Mouse (Mus musculus): ENCODE data around the gene Nuak1.

The Nuak1 gene

GRCm38 (mm10) chr10:84381276-84381798 lies 59.1 kb downstream of the Nuak1 start:
- 52% methylated on average over 2 of the region's 2 CpGs for WGBS

DNA sequence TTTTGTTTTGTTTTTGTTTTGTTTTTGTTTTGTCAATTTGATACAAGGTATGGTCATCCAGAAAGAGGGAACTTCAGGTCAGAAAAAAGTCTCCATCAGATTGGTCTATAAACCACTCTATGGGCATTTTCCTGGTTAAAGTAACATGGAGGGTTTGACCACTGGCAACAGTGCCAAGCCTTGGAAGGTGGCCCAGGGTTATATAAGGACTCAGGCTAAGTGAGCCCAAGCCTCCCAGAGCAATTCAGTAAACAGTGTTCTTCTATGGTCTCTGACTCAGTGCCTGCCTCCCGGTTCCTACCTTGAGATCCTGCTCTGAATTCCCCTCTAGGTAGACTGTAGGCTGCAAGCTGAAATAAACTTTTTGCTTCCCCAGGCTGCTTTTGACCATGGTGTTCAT lies 61.0 kb downstream of the Nuak1 start:
- 79% methylated on average over 1 of the region's 1 CpGs for WGBS

DNA sequence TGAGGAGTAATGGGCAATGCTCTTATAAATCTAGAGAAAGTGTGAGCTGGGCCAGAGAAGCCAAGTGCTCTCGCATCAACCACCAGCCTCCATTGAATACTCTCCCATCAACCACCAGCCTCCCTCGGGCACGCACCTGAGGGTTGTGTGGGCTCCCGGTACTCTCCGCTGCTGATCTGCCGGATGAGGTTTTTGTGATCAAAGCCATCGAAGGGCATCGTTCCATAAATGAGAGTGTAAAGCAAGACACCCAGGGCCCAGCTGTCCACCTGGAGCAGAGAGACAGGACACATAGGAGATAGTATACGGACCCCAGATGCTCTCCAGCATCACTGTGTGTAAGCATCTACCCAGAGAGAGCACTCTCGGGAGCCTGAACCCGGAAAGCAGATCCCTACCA lies 62.4 kb downstream of the Nuak1 start:
- 82% methylated on average over 11 of the region's 11 CpGs for WGBS

- WGBS, result 92% methylated on average over 5 of the region's 5 CpGs
Observed at GRCm38 (mm10) chr10:84376346-84376745, 64.1 kb downstream of the Nuak1 start.

DNA sequence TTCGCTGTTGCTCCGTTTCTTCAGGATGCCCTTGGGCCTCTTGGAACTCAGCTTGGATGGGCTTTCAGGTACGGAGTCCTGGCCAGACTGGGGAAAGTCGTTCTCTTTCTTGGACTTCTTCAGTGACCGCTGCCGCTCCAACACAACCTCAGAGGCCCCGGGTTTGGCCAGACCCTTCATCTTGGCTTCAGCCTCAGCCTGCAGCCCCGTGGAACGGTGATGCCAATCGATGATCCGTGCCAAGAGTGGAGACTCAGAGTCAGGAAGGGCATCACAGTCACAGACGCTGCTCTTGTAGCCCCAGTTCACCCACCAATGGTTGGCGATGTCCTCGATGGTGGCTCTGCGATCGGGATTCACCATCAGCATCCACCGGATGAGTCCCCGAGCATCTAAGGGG lies 65.4 kb downstream of the Nuak1 start:
- whole genome bisulfite sequencing, result 94% methylated on average over 18 of the region's 18 CpGs

- 84% methylated on average over 2 of the region's 2 CpGs for WGBS
Observed at GRCm38 (mm10) chr10:84373476-84373875, 66.9 kb downstream of the Nuak1 start.

DNA sequence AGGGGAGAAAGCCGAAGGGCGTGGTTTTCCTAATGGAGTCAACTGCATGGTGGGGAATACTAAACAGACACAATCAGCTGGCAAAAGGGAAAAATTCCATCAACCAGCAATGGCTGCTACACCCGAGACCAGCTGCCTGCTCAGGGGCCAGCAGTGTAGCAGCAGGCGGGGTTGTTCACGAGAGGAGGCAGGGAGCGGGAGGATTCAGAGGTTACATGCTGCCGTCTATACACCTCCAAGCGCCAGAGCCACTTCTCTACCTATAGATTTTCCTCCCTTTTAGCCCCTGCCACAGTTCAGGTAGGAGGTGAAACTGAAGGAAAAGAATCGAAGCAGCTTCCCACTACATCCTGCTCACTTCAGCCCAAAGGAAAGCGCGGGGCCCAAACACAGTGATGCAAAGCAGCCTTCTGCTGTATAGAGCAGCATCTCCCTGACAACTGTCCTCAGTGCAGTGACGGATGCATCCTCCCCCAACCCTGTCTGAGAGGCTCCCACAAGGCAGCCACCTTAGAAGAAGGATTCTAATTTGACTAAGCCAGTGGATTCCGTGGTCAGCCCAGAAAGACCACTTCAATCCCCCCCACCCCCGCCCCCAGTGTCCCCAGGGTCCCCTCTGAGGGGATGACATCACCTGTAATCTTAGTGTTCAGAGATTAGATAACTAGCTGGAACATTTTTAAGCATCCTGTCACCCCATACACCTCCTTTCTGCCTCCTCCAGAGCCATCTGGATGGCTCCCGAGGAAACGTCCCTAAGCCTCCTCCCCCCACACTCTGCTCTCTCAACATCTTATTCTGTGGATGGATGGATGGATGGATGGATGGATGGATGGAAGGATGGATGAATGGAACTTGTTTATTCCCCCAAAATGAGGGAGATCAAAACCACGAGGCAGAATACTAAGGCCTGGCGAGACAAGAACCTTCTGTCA lies 68.0 kb downstream of the Nuak1 start:
- 40% methylated on average over 18 of the region's 18 CpGs for WGBS

DNA sequence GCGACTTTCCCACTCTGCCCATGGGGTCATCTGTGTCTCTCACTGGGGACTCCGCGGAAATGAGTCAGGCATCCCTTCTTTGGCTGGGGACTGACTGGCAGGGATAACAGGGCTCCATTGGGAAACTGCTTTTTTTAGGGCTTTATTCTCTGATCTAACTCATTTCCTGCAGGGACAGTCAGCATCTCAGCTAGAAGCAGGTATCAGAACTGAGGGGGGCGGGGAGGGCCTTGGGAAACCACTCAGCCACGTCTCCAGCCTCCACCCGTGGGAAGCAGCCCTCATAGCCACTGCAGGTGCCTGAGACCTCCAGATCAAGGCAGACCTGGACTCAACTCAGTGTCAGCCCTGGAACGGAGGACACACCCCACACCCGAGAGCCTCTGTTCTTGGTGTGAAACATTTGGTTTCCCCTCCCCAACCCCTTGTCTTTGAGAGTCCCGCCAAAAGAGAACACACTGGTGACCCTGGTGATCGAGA lies 68.7 kb downstream of the Nuak1 start:
- WGBS, result 40% methylated on average over 10 of the region's 10 CpGs

GRCm38 (mm10) chr10:84371230-84371629 lies 69.2 kb downstream of the Nuak1 start:
- WGBS, result 60% methylated on average over 4 of the region's 4 CpGs

- WGBS, result 89% methylated on average over 11 of the region's 11 CpGs
Observed at GRCm38 (mm10) chr10:84369646-84370314, 70.6 kb downstream of the Nuak1 start.

- WGBS, result 88% methylated on average over 3 of the region's 3 CpGs
Observed at GRCm38 (mm10) chr10:84368185-84368584, 72.2 kb downstream of the Nuak1 start.

GRCm38 (mm10) chr10:84365166-84365865 lies 75.1 kb downstream of the Nuak1 start:
- 65% methylated on average over 7 of the region's 7 CpGs for WGBS

- 84% methylated on average over 7 of the region's 7 CpGs for WGBS
Observed at GRCm38 (mm10) chr10:84363833-84364232, 76.6 kb downstream of the Nuak1 start.

- WGBS, result 96% methylated on average over 4 of the region's 4 CpGs
Observed at GRCm38 (mm10) chr10:84360953-84361352, 79.4 kb downstream of the Nuak1 start.

GRCm38 (mm10) chr10:84360391-84360790 lies 80.0 kb downstream of the Nuak1 start:
- WGBS, result 79% methylated on average over 9 of the region's 9 CpGs

GRCm38 (mm10) chr10:84358738-84359120 lies 81.7 kb downstream of the Nuak1 start:
- 59% methylated on average over 4 of the region's 4 CpGs for WGBS

DNA sequence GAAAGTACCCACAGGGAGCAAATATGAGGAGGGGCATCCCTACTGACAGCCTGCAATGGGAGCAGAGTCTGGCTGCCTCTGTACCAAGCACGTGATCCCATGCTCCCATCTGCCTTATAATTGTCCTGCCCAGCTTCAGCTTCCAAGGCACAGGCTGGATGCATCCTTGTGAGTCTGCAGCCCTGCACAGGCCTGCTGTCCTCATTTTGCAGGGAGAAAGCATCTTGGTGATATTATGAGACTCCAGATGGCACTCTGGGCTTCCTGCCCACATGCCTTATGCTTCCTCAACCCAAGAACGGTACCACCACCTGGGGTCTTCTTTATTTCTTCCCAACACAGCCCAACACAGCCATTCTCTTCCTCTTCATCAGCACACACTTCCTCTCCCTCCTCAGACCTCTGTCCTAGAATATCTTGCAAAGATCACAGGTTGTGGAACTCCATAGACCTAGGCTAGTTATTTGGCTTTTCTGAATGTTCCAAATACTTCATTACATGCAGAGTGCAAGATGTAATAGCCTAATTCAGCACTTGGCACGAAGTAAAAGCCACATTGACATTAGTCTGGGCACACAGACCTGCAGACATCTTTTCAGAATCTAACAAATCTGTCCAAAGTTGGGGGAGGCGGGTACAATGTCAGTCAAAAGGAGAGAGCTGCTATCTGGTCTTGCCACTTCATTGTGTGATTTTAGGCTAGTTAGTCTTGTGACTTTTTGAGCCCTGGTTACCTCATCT lies 82.2 kb downstream of the Nuak1 start:
- 22% methylated on average over 4 of the region's 4 CpGs for WGBS

GRCm38 (mm10) chr10:84357593-84357992 lies 82.8 kb downstream of the Nuak1 start:
- WGBS, result 49% methylated on average over 4 of the region's 4 CpGs

DNA sequence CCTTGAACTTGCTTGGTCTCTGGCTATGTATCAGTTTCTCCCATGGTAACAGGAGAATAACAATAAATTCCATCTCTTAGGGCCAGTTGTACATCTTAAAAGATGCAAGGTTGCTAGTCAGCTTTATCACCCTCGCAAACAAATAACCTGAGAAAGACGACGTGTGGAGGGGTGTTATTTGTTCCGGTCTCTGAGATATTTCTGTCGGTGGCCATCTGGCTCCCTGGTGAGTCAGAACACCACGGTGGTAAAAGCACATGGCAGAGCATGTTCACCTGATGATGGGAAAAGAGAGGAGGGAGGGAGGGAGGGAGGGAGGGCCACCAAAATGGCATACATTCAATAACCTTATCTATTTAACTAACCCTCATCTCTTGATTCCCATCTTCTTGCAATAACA lies 86.1 kb downstream of the Nuak1 start:
- 40% methylated on average over 6 of the region's 6 CpGs for WGBS

DNA sequence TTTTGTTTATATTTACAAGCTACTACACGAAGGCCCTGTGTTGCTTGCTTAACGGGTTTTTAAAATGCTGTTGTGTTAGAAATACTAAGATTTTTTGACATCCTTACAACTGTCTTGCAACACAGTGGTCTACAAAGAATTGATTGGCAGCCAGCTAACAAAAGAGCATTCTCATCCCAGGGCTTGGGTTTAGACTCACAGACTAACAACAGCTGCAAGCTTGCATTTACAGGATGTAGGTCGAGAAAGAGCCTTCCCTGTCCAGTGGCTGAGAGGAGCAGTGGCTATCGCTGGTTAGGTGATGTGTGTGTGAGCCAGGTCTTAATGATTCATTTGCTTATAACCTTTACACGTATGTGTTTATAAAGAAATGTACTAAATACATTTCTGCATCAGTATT lies 94.7 kb downstream of the Nuak1 start:
- 65% methylated on average over 5 of the region's 5 CpGs for WGBS

- WGBS, result 87% methylated on average over 2 of the region's 2 CpGs
Observed at GRCm38 (mm10) chr10:84343536-84343935, 96.9 kb downstream of the Nuak1 start.
